Mouse (Mus musculus): ENCODE results near the gene Tex36. TPM values are rescaled to one million over a fixed set of nuclear protein-coding genes. Genes with fewer than 3 reads are reported as not detected.

The Tex36 gene
- polyA plus RNA-seq, 1 experiment from 2014 or later = not detected

GRCm38 (mm10) chr7:133620721-133621120 is 18.8 kb upstream of the Tex36 start:
- WGBS = 30% methylated on average over 11 of the region's 11 CpGs
- Histone ChIP-seq H3K9ac (replicated peaks) (0 out of 2 replicates have a peak overlapping the region, but pooled peaks have one; percentile 7), H3K9me3 (replicated peaks) (no peaks in the 10 kb centered on the region), H3K4me1 (peaks cover 9% of the 10 kb centered on the region), H3K4me3 (replicated peaks) (no peak overlapping the region), H3K27ac (replicated peaks) (no peak overlapping the region), H3K27me3 (replicated peaks) (no peaks in the 10 kb centered on the region), H3K36me3 (no peaks in the 10 kb centered on the region), H3K4me2 (peak overlapping the region; percentile 40)
- no peak for ATAC-seq (ENCODE audit: low FRiP score)

GRCm38 (mm10) chr7:133612981-133613380 is 11.0 kb upstream of the Tex36 start:
- Histone ChIP-seq H3K4me1 (peaks cover 16% of the 10 kb centered on the region), H3K4me2 (no peak overlapping the region), H3K36me3 (no peaks in the 10 kb centered on the region), H3K9ac (replicated peaks) (no peak overlapping the region), H3K9me3 (replicated peaks) (no peaks in the 10 kb centered on the region), H3K27me3 (replicated peaks) (no peaks in the 10 kb centered on the region), H3K27ac (replicated peaks) (no peak overlapping the region), H3K4me3 (replicated peaks) (no peak overlapping the region)
- no peak for ATAC-seq (ENCODE audit: low FRiP score)
- WGBS = 89% methylated on average over 2 of the region's 2 CpGs

- no peaks in the 10 kb centered on the region for H3K27me3 ChIP-seq (replicated peaks)
- no peak overlapping the region for H3K4me3 ChIP-seq (replicated peaks)
- H3K9me3 ChIP-seq (replicated peaks) = no peaks in the 10 kb centered on the region
- peak overlapping the region; percentile 3 for H3K27ac ChIP-seq (replicated peaks)
- ATAC-seq (ENCODE audit: low FRiP score) = no peak
- no peaks in the 10 kb centered on the region for H3K36me3 ChIP-seq
- peak overlapping the region; percentile 35; the same call in 1 of the 2 replicates for H3K4me2 ChIP-seq
- no peak overlapping the region for H3K9ac ChIP-seq (replicated peaks)
- 48% methylated on average over 8 of the region's 8 CpGs for WGBS
- peaks cover 30% of the 10 kb centered on the region for H3K4me1 ChIP-seq
Observed at GRCm38 (mm10) chr7:133609585-133609984, 7.6 kb upstream of the Tex36 start.

- no peak for ATAC-seq (ENCODE audit: low FRiP score)
- peak overlapping the region; percentile 59 for H3K27ac ChIP-seq (replicated peaks)
- H3K4me2 ChIP-seq = peak overlapping the region; percentile 35
- no peaks in the 10 kb centered on the region for H3K9me3 ChIP-seq (replicated peaks)
- H3K4me3 ChIP-seq (replicated peaks) = no peak overlapping the region
- no peaks in the 10 kb centered on the region for H3K36me3 ChIP-seq
- peaks cover 30% of the 10 kb centered on the region for H3K4me1 ChIP-seq
- WGBS = 44% methylated on average over 13 of the region's 13 CpGs
- no peak overlapping the region for H3K9ac ChIP-seq (replicated peaks)
- no peaks in the 10 kb centered on the region for H3K27me3 ChIP-seq (replicated peaks)
Observed at GRCm38 (mm10) chr7:133608631-133609340, 6.8 kb upstream of the Tex36 start.

GRCm38 (mm10) chr7:133607883-133608575 is 6.1 kb upstream of the Tex36 start:
- Histone ChIP-seq H3K36me3 (no peaks in the 10 kb centered on the region), H3K9me3 (replicated peaks) (no peaks in the 10 kb centered on the region), H3K27ac (replicated peaks) (peak overlapping the region; percentile 59), H3K4me1 (peaks cover 30% of the 10 kb centered on the region), H3K27me3 (replicated peaks) (no peaks in the 10 kb centered on the region), H3K4me3 (replicated peaks) (no peak overlapping the region), H3K9ac (replicated peaks) (no peak overlapping the region), H3K4me2 (peak overlapping the region; percentile 35)
- ATAC-seq (ENCODE audit: low FRiP score) = no peak
- 48% methylated on average over 13 of the region's 13 CpGs for WGBS

GRCm38 (mm10) chr7:133607331-133607730 is 5.4 kb upstream of the Tex36 start:
- H3K9ac ChIP-seq (replicated peaks) = no peak overlapping the region
- 63% methylated on average over 5 of the region's 5 CpGs for WGBS
- no peaks in the 10 kb centered on the region for H3K27me3 ChIP-seq (replicated peaks)
- no peaks in the 10 kb centered on the region for H3K36me3 ChIP-seq
- H3K9me3 ChIP-seq (replicated peaks) = no peaks in the 10 kb centered on the region
- no peak for ATAC-seq (ENCODE audit: low FRiP score)
- no peak overlapping the region for H3K4me3 ChIP-seq (replicated peaks)
- H3K4me1 ChIP-seq = peaks cover 30% of the 10 kb centered on the region
- H3K4me2 ChIP-seq = no peak overlapping the region
- 0 out of 2 replicates have a peak overlapping the region, but pooled peaks have one; percentile 59 for H3K27ac ChIP-seq (replicated peaks)

- no peaks in the 10 kb centered on the region for H3K9me3 ChIP-seq (replicated peaks)
- H3K4me3 ChIP-seq (replicated peaks) = no peak overlapping the region
- 59% methylated on average over 13 of the region's 13 CpGs for WGBS
- no peaks in the 10 kb centered on the region for H3K36me3 ChIP-seq
- H3K9ac ChIP-seq (replicated peaks) = no peak overlapping the region
- H3K4me2 ChIP-seq = no peak overlapping the region
- H3K27me3 ChIP-seq (replicated peaks) = no peaks in the 10 kb centered on the region
- ATAC-seq (ENCODE audit: low FRiP score) = no peak
- H3K4me1 ChIP-seq = peaks cover 28% of the 10 kb centered on the region
- no peak overlapping the region for H3K27ac ChIP-seq (replicated peaks)
Observed at GRCm38 (mm10) chr7:133604427-133605081, 2.6 kb upstream of the Tex36 start.

- no peak for ATAC-seq (ENCODE audit: low FRiP score)
- no peaks in the 10 kb centered on the region for H3K27me3 ChIP-seq (replicated peaks)
- H3K9me3 ChIP-seq (replicated peaks) = no peaks in the 10 kb centered on the region
- WGBS = 80% methylated on average over 2 of the region's 2 CpGs
- no peak overlapping the region for H3K4me3 ChIP-seq (replicated peaks)
- H3K36me3 ChIP-seq = no peaks in the 10 kb centered on the region
- H3K9ac ChIP-seq (replicated peaks) = no peak overlapping the region
- peaks cover 16% of the 10 kb centered on the region for H3K4me1 ChIP-seq
- no peak overlapping the region for H3K4me2 ChIP-seq
- H3K27ac ChIP-seq (replicated peaks) = no peak overlapping the region
Observed at GRCm38 (mm10) chr7:133603156-133603555, 1.2 kb upstream of the Tex36 start.

- no peak overlapping the region for H3K27ac ChIP-seq (replicated peaks)
- H3K9ac ChIP-seq (replicated peaks) = no peak overlapping the region
- no peak overlapping the region for H3K4me3 ChIP-seq (replicated peaks)
- H3K27me3 ChIP-seq (replicated peaks) = no peaks in the 10 kb centered on the region
- H3K4me1 ChIP-seq = no peaks in the 10 kb centered on the region
- no peaks in the 10 kb centered on the region for H3K9me3 ChIP-seq (replicated peaks)
- no peak for ATAC-seq (ENCODE audit: low FRiP score)
- no peak overlapping the region for H3K4me2 ChIP-seq
- H3K36me3 ChIP-seq = no peaks in the 10 kb centered on the region
- WGBS = 66% methylated on average over 1 of the region's 1 CpGs
Observed at GRCm38 (mm10) chr7:133600558-133600957, 1.4 kb downstream of the Tex36 start.

GRCm38 (mm10) chr7:133591750-133592149 is 10.2 kb downstream of the Tex36 start:
- Histone ChIP-seq H3K9me3 (replicated peaks) (no peaks in the 10 kb centered on the region), H3K4me2 (no peak overlapping the region), H3K4me3 (replicated peaks) (no peak overlapping the region), H3K27ac (replicated peaks) (no peak overlapping the region), H3K36me3 (no peaks in the 10 kb centered on the region), H3K9ac (replicated peaks) (no peak overlapping the region), H3K27me3 (replicated peaks) (no peaks in the 10 kb centered on the region), H3K4me1 (no peaks in the 10 kb centered on the region)
- no peak for ATAC-seq (ENCODE audit: low FRiP score)
- WGBS = 80% methylated on average over 1 of the region's 1 CpGs

- H3K4me1 ChIP-seq = no peaks in the 10 kb centered on the region
- no peak overlapping the region for H3K27ac ChIP-seq (replicated peaks)
- 87% methylated on average over 6 of the region's 6 CpGs for WGBS
- no peak for ATAC-seq (ENCODE audit: low FRiP score)
- no peak overlapping the region for H3K4me2 ChIP-seq
- no peaks in the 10 kb centered on the region for H3K27me3 ChIP-seq (replicated peaks)
- no peaks in the 10 kb centered on the region for H3K9me3 ChIP-seq (replicated peaks)
- no peaks in the 10 kb centered on the region for H3K36me3 ChIP-seq
- H3K9ac ChIP-seq (replicated peaks) = no peak overlapping the region
- H3K4me3 ChIP-seq (replicated peaks) = no peak overlapping the region
Observed at GRCm38 (mm10) chr7:133583216-133583615, 18.7 kb downstream of the Tex36 start.

GRCm38 (mm10) chr7:133580296-133580640 is 21.7 kb downstream of the Tex36 start:
- H3K36me3 ChIP-seq = no peaks in the 10 kb centered on the region
- H3K27me3 ChIP-seq (replicated peaks) = no peaks in the 10 kb centered on the region
- H3K4me2 ChIP-seq = no peak overlapping the region
- no peak for ATAC-seq (ENCODE audit: low FRiP score)
- WGBS = 88% methylated on average over 4 of the region's 4 CpGs
- H3K4me1 ChIP-seq = no peaks in the 10 kb centered on the region; the same call in 1 of the 2 replicates
- H3K9me3 ChIP-seq (replicated peaks) = no peaks in the 10 kb centered on the region
- no peak overlapping the region for H3K9ac ChIP-seq (replicated peaks)
- no peak overlapping the region for H3K27ac ChIP-seq (replicated peaks)
- no peak overlapping the region for H3K4me3 ChIP-seq (replicated peaks)
